Mouse (Mus musculus) liver, adult (tissue): ENCODE data around the gene H2-Oa.

Experiments used
- GATA4 ChIP-seq: IDR thresholded peaks from 2 replicates; pipeline ENCODE4 v1.6.1; 2014; ENCODE audit warnings: mild to moderate bottlenecking, low read length; ENCODE audit not compliant: insufficient replicate concordance

The H2-Oa gene

DNA sequence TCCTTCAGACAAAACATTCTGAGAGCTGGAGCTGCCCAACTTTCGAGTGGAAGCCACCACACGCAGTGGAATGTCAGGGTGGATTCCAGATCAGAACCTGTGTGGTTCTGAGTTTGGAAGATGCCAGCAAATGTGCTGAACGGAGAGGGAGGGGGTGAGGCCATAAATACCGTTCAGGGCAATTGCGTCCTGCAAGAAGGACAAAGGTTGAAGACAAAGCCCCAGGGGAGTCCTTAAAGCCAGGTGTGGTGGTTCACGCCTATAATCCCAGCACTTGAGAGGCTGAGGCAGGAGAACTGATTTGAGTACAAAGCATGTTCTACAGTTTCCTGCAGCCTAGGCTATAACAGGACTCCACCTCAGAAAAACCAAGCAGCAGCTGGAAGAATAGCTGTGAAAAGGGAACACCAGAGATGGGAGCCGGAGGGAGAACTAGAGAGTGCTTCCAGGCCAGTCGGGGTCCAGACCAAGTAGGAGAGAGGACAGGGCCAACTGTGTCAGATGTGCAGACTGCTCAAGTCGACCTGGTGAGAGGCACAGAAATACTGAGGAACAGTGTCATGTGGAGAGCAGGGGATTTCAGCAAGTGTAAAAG lies 34.8 kb downstream of the H2-Oa start:
- TF ChIP-seq GATA4 = no peak

DNA sequence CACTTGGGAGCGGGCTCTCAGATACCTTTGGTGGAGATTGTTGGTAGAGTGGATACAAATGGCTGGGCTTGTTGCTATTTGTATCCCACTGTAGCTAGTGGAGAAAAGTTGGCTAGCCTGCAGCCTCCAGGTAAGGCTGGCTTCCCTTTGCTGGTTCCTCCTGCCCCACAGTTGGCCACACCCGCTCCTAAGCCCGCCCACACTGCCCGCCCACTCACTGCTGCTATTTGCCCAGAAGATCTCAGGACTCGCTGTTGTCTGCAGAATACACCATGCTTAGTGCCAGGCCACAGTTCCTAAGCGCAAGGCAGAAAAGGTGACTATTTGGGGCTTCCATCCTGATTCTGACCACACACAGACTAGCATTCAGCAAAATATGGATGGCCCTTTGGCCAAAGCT lies 35.3 kb downstream of the H2-Oa start:
- TF ChIP-seq GATA4 = no peak

- TF ChIP-seq GATA4 = no peak
These were observed 36.3 kb downstream of the H2-Oa start for GRCm38 (mm10) chr17:34128264-34128937.

- no peak for TF ChIP-seq GATA4
These were observed 37.0 kb downstream of the H2-Oa start for GRCm38 (mm10) chr17:34128944-34129791.

- no peak for TF ChIP-seq GATA4
These were observed 38.2 kb downstream of the H2-Oa start for GRCm38 (mm10) chr17:34130073-34130947.

DNA sequence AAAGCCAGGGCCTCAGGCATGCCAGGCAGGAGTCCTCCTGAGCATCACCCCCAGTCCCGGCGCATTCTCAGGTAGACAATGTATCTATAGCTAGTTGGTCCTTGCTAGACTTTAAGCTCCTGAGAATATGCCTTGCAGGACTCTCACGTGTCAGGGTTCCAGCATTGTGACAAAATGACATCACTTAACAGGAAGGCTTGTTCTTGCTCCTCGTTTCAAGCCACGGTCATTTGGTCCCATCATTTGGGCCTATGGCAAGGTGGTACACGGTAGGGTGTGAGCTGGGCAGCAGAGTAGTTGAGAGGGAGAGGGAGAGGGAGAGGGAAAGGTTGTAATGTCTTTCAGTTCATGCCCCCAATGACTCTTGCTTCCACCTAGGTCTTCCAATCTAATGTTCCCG lies 39.8 kb downstream of the H2-Oa start:
- no peak for TF ChIP-seq GATA4

DNA sequence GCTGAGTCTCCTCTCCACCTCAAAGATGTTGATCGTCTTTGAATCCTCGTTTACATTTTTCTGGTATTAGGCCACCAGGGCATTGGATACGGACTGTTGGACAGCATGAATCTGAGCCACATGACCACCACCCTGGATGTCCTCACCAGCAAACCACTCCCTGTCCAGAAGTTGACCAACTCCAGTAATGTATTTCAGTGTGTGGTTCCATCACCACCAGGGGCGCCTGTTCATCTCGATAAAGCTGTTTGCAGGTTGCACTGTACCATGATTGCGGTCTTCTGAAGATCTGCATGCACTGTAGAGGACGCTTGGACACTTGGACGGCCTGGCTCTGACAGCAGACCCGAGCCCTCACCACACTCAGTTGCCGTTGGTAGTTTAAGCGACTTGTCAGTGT lies 41.1 kb downstream of the H2-Oa start:
- no peak for TF ChIP-seq GATA4

DNA sequence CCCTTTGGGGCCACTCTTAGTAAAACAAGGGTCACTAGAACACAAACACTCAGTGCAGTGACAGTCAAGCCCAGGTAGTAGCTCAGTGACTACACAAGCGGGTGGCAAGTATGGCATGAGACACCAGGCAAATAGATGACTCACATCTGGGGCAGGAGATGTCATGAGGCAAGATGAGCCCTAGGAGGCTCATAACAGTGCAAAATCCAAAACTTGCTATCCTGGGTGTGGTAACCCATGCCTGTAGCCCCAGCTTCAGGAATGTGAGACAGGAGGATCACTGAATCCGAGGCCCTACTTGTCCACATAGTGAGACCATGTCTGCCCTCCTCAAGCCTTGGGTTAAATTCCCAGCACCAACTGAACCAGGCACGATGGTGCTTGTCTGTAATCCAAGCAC lies 42.3 kb downstream of the H2-Oa start:
- no peak for TF ChIP-seq GATA4

GRCm38 (mm10) chr17:34135297-34136224 lies 43.4 kb downstream of the H2-Oa start:
- no peak for TF ChIP-seq GATA4

- no peak for TF ChIP-seq GATA4
These were observed 45.5 kb downstream of the H2-Oa start for GRCm38 (mm10) chr17:34137601-34138000.

DNA sequence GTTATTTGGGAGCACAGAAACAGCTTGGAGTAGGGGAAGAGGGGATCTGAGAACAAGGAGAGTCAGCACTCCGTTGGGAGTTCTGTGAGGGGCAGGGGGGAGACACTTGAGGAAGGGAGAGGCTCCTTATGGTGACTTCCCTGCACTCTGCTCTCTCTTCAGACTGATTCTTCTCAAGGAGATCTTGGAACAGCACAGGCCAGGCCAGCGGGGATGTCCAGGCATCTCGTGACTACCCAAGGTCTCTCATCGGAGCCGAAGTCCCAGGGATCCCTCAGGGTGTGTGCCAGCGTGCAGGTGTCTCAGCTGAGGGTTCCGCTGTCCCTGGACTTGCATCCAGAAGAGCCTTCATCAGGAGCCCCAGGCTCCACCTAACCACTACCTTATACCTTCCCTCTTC lies 46.5 kb downstream of the H2-Oa start:
- no peak for TF ChIP-seq GATA4

- TF ChIP-seq GATA4 = no peak
These were observed 47.3 kb downstream of the H2-Oa start for GRCm38 (mm10) chr17:34139416-34139815.

DNA sequence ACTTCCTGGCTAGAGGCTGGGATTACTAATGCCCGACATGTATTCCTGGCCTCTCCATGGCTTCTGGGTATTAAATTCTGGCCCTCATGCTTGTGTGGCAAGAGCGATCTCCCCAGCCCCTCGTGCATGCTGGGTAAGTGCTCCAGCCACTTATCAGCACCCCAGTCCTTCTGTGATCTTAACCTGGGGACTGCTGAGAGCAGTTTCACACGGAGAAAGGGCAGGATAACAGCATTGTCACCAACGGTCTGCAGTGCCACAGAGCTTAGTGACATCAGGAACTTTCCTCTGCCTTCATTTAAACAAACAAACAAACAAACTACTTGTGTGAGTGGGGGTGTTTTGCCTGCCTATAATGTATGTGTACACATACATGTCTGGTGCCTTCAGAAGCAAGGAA lies 48.1 kb downstream of the H2-Oa start:
- TF ChIP-seq GATA4 = no peak

GRCm38 (mm10) chr17:34141448-34141847 lies 49.3 kb downstream of the H2-Oa start:
- TF ChIP-seq GATA4 = no peak

- no peak for TF ChIP-seq GATA4
These were observed 50.4 kb downstream of the H2-Oa start for GRCm38 (mm10) chr17:34142456-34143010.
